Mouse (Mus musculus): Measurements from ENCODE around the gene Sema3a. TPM values are rescaled to one million over a fixed set of nuclear protein-coding genes. Genes with fewer than 3 reads are reported as not detected.

The Sema3a gene
- total RNA-seq, 2 experiments from 2014 or later, result 8.0 to 13.8 TPM

- no peak for DNase-seq
These were observed 194.9 kb downstream of the Sema3a start for GRCm38 (mm10) chr5:13320138-13320537.

DNA sequence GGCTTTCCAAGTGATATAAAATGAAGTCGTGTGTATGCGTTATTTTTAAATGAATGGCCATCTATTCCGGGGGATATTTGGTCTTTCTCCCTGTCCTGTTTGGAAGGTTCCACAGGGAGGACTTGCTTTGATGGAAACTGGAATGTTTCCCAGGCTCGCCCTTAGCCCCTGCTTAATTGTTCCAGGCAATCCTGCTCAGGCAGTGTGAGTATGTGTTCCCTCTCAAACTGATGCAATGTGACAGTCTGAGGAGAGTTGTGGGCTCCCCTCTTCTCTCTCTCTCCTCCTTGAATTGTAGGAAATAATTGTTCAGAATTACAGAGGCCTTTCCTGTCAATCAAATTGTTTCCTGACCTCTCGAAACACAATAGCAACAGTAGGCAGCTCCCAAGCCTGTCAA lies 202.1 kb downstream of the Sema3a start:
- DNase-seq, result no peak

- DNase-seq, result no peak
These were observed 206.2 kb downstream of the Sema3a start for GRCm38 (mm10) chr5:13331412-13331811.

DNA sequence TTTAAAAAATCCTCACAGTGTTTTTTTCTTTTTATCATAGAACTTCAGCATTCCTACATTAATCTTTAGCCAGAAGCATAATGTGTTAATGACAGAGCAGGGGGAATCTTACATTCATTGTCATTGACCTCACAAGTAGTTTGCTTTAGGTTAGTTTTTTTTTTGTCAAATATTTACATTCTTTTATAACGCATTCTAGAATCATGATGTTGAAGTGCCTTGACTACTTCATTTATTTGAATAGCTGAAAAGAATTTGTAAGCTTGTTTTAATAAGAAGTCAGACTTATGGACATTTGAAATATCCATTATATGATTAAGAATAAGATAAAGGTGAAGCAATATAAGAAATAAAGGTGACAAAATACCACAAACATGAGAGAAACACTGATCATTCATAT lies 212.5 kb downstream of the Sema3a start:
- DNase-seq, result no peak

GRCm38 (mm10) chr5:13347068-13347467 lies 221.9 kb downstream of the Sema3a start:
- no peak for DNase-seq

DNA sequence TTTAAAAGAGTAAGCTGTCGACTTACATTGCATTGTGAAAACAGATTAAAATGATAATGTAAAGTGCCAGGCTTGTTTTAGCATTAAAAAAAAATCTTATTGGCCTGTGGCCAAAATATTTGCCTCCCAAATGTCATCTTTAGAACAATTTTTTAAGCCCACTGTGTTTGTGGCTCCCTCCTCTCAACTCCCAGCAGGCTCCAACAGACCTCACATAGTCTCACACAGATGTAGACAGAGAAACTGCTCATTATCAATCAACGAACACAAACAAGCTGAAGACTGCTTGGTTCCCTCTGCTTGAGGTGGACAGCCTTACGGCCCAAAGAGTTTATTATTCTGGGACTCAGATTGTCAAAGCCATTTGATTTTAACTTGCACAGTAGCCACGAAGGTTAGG lies 226.4 kb downstream of the Sema3a start:
- DNase-seq, result no peak

GRCm38 (mm10) chr5:13352995-13353394 lies 227.8 kb downstream of the Sema3a start:
- no peak for DNase-seq

DNA sequence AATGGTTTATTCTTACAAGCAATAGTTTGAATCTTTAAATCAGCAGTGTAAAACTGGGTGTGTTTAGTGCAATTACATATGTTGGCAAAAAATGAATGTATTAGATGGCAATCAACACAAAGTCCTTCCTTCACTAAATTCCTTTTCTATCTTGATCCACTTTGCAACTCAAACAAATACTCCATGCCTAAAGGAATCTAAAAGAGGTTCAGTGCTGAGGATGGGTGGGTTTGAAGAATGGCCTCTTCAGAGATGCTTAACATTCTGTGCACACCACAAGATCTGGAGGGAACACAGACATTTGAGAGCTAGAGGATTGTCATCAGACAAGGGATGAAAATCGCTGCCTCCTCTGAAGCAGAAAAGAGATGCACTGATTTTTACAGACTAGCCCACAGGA lies 228.3 kb downstream of the Sema3a start:
- no peak for DNase-seq

GRCm38 (mm10) chr5:13354913-13355312 lies 229.7 kb downstream of the Sema3a start:
- DNase-seq, result no peak

DNA sequence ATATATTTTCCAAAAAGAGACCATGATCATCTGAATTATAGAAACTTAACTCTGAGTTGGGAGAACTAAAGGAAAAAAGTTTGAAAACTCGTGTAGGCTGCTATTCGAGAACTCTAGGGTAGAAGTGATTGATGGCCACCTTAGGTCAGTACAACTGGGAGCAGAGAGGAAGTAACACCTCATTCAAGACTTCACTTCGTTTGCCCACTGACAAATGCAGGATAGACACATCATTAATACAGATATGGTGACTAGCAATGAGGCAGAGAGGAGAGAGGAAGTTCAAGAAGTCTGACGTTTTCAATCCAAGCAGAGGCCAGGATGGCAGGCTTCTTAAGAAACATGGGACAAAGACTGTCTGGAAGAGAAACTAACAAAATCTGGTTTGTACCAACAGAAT lies 233.6 kb downstream of the Sema3a start:
- DNase-seq, result no peak

DNA sequence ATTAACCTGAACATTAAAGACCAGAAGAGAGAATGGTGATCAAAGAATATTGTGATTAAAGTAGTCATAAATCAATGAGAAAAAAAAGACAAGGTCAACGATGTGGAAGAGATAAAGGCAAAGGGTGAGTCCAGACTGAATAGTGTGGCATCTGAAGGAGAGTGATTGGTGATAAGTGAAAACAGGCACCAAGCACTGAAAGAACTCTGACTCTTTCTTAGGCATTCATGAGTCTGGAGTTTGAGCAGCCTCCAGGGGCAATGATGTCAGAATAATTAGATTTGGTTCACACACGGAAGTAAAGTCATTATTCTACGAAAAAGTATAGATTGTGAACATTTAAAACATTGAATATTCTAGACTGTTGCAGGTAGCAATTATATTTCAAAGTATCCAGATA lies 235.5 kb downstream of the Sema3a start:
- DNase-seq, result no peak

- no peak for DNase-seq
These were observed 239.9 kb downstream of the Sema3a start for GRCm38 (mm10) chr5:13365108-13365507.

GRCm38 (mm10) chr5:13379223-13379622 lies 254.0 kb downstream of the Sema3a start:
- no peak for DNase-seq

- DNase-seq, result no peak
These were observed 258.8 kb downstream of the Sema3a start for GRCm38 (mm10) chr5:13384047-13384446.

DNA sequence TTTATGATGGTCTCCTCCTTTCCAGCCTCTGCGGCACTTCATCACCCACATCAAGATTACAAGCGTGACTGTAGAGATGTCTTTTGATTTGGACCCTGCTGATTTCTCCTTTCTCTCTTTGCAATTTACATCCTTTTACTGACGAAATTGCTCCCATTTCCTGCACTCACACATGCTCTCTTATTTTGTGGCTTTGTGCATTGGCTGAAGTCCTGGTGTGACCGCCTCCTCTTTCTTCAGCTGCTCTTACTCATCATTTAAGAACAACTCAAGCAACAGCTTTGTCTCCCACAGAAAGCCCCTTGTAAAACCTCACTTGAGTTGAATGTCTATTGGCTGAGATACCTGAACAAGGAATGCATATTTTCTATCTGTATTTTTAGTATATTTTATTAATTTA lies 259.5 kb downstream of the Sema3a start:
- no peak for DNase-seq

- DNase-seq, result no peak
These were observed 261.4 kb downstream of the Sema3a start for GRCm38 (mm10) chr5:13386603-13387002.

DNA sequence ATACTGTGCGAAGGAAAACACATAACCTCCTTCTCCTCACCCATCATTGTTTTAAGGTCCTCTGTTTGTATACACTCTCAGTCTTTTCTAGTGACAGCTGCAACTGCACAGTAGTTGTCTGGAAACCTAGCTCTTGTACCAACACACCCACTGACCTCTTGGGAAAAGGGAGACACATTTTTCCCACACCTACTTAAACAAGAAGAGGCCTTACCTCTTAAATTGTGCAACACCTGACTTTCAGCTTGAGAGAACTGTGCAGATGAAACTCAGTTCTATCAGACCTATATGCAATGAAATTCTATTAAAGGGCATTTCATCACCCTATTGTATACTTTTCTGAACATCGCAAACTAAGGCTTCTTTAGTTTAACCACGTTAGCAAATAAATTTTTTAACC lies 262.5 kb downstream of the Sema3a start:
- DNase-seq, result no peak

DNA sequence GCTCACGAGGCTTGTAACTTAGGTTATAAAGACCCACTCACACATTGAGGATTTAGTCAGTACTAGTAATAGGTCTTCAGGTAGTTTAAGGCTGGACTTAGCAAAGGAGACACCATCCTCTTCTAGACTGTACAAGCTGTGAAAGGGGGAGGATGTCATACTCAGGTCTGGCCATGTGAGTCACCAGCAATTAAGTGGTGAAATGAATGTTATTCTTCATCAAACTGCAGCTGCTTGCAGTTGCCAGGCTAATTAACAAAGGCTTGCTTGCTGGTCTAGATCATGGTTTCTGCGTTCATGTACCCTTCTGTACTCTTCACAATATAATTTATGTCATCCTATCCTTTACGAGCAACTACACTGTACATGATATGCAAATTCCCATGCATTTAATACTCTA lies 264.8 kb downstream of the Sema3a start:
- no peak for DNase-seq

DNA sequence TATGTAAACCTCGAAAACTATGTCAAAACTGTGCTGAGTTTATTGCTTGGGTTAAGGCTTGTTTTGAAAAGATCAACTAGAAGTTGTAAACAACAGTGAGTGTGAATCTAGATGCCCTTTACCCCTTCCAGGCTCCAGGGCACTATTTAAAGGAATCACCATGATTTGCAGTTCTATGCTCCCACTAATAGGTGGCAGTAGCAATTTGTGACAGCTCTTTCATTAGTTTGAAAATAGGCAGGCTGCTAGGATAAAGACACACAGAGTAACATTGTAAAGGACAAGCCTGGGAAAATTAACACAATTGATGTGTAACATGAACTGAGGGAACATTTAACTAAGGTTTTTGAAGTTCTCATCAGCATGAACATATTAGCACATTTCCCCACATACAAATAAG lies 280.2 kb downstream of the Sema3a start:
- no peak for DNase-seq

- DNase-seq, result no peak
These were observed 280.9 kb downstream of the Sema3a start for GRCm38 (mm10) chr5:13406131-13406530.

GRCm38 (mm10) chr5:13411920-13412319 lies 286.7 kb downstream of the Sema3a start:
- DNase-seq, result no peak

GRCm38 (mm10) chr5:13413915-13414525 lies 288.8 kb downstream of the Sema3a start:
- no peak for DNase-seq

GRCm38 (mm10) chr5:13416960-13417710 lies 291.9 kb downstream of the Sema3a start:
- no peak for DNase-seq

- no peak for DNase-seq
These were observed 296.2 kb downstream of the Sema3a start for GRCm38 (mm10) chr5:13421276-13421925.
